Mouse (Mus musculus) gastrocnemius, postnatal 36 days (tissue): ENCODE data around the gene Rin2. TPM values are rescaled to one million over a fixed set of nuclear protein-coding genes. Genes with fewer than 3 reads are reported as not detected.
A peak's percentile ranks its signal among the peaks of the same experiment; 100 is the strongest.
"Not testable (repeated sequence)": the region's sequence is repeated elsewhere in the genome, so short reads cannot be mapped to it uniquely, and the experiment has no call there.

Experiments used
- DNase-seq, 2 experiments: peaks; one replicate each; pipeline ENCODE4 v3.0.0; 2022
- intact Hi-C: fragments of 180-260 bp; cut with DNase I; formaldehyde crosslinking; loops from one replicate; pipeline ENCODE4 v1.15.1; 2025
- total RNA-seq, 2 experiments: library from RNA; stranded (reverse); gene quantifications; 2 replicates each; pipeline ENCODE4 v1.2.3; 2021

Rin2 gene
- total RNA-seq, 2 experiments from 2014 or later: 10.2 to 11.5 TPM

GRCm38 (mm10) chr2:145682924-145683323 is 7.9 kb downstream of the Rin2 start:
- no peak for DNase-seq

GRCm38 (mm10) chr2:145683536-145683935 is 8.5 kb downstream of the Rin2 start:
- intact Hi-C loops: no loop called here
- no peak for DNase-seq

More at GRCm38 (mm10) chr2:145682924-145683323, 7.9 kb downstream of the Rin2 start:
- intact Hi-C loops: no loop called here

GRCm38 (mm10) chr2:145684151-145684550 is 9.1 kb downstream of the Rin2 start:
- no peak for DNase-seq
- intact Hi-C loops: no loop called here

- DNase-seq: no peak
- intact Hi-C loops: no loop called here
These were observed 9.9 kb downstream of the Rin2 start for GRCm38 (mm10) chr2:145684891-145685290.

GRCm38 (mm10) chr2:145686017-145686416 is 11.0 kb downstream of the Rin2 start:
- intact Hi-C loops: no loop called here
- DNase-seq: no peak

GRCm38 (mm10) chr2:145691367-145692009 is 16.5 kb downstream of the Rin2 start:
- intact Hi-C loops: no loop called here
- DNase-seq: no peak

- DNase-seq: no peak
- intact Hi-C loops: loop anchor here (5.0 kb wide), 2 partner anchors 95 to 210 kb away; no protein-coding TSS in a partner anchor
These were observed 22.1 kb downstream of the Rin2 start for GRCm38 (mm10) chr2:145697160-145697559.

GRCm38 (mm10) chr2:145699414-145700071 is 24.5 kb downstream of the Rin2 start:
- intact Hi-C loops: loop anchor here (5.0 kb wide), 2 partner anchors 93 to 208 kb away; no protein-coding TSS in a partner anchor
- DNase-seq: peak in 1 of 2 experiments; percentile 47

GRCm38 (mm10) chr2:145700237-145700985 is 25.4 kb downstream of the Rin2 start:
- intact Hi-C loops: no loop called here

GRCm38 (mm10) chr2:145701605-145702335 is 26.8 kb downstream of the Rin2 start:
- DNase-seq: no peak
- intact Hi-C loops: no loop called here

More at GRCm38 (mm10) chr2:145700237-145700985, 25.4 kb downstream of the Rin2 start:
- no peak for DNase-seq

GRCm38 (mm10) chr2:145704738-145705137 is 29.7 kb downstream of the Rin2 start:
- intact Hi-C loops: no loop called here
- no peak for DNase-seq

GRCm38 (mm10) chr2:145709727-145710389 is 34.8 kb downstream of the Rin2 start:
- intact Hi-C loops: no loop called here
- no peak for DNase-seq

- intact Hi-C loops: no loop called here
- DNase-seq: no peak
These were observed 36.5 kb downstream of the Rin2 start for GRCm38 (mm10) chr2:145711512-145711911.

GRCm38 (mm10) chr2:145712026-145712425 is 37.0 kb downstream of the Rin2 start:
- intact Hi-C loops: no loop called here

GRCm38 (mm10) chr2:145717539-145717938 is 42.5 kb downstream of the Rin2 start:
- DNase-seq: no peak
- intact Hi-C loops: no loop called here

More at GRCm38 (mm10) chr2:145712026-145712425, 37.0 kb downstream of the Rin2 start:
- DNase-seq: no peak

- intact Hi-C loops: no loop called here
These were observed 43.7 kb downstream of the Rin2 start for GRCm38 (mm10) chr2:145718624-145719183.

GRCm38 (mm10) chr2:145720157-145720556 is 45.1 kb downstream of the Rin2 start:
- no peak for DNase-seq
- intact Hi-C loops: no loop called here

More at GRCm38 (mm10) chr2:145718624-145719183, 43.7 kb downstream of the Rin2 start:
- DNase-seq: no peak

GRCm38 (mm10) chr2:145720743-145721142 is 45.7 kb downstream of the Rin2 start:
- intact Hi-C loops: no loop called here
- no peak for DNase-seq

GRCm38 (mm10) chr2:145722304-145722703 is 47.3 kb downstream of the Rin2 start:
- DNase-seq, intact Hi-C loops: not testable (repeated sequence)

- no peak for DNase-seq
- intact Hi-C loops: no loop called here
These were observed 49.3 kb downstream of the Rin2 start for GRCm38 (mm10) chr2:145724288-145724687.
